Mouse (Mus musculus) T-helper 2 cell (primary cell): Measurements from ENCODE around the gene Twist2.

Experiments
- in situ Hi-C: fragments of 300-600 bp; cut with MboI, MseI; formaldehyde crosslinking; loops from one replicate; pipeline ENCODE4 v1.15.1; 2025; ENCODE audit warnings: high pct_unique_total_duplicates

Gene Twist2

DNA sequence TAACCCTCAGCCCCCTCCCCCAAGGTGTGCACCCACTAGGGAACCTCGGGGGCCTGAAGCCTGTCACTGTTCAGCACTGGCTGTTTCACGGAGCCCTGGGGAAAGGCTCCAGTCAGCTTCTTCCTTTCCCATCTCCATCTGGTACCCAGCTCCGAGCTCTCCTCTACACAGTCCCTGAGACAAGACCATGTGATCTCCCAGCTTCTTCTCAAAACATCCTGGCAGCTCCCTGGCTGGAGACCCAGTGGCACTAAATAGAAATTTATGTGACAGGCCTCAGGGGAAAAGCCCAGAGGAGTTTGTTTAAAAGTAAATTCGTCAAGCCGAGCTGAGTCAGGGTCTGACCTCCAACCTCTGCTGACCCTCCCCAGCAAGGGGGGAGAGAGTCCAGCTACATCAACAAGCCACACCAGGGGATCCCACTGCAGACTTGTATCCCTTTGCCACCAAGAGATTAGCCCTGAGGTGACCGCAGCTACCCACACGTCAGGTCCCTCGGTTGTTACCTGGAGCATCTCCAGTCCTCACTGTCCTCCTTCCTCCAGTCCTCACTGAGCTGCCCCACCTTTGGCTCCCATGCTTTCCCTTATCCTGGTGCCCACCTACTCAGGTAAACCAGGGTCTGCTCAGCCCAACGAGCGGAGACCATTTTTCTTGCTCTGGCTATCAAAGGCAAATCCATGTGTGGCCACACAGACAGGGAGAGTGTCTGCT, 72.5 kb downstream of the Twist2 start:
- in situ Hi-C loops = loop anchor here (5.0 kb wide), 1 partner anchor 351 kb away; no protein-coding TSS in a partner anchor

DNA sequence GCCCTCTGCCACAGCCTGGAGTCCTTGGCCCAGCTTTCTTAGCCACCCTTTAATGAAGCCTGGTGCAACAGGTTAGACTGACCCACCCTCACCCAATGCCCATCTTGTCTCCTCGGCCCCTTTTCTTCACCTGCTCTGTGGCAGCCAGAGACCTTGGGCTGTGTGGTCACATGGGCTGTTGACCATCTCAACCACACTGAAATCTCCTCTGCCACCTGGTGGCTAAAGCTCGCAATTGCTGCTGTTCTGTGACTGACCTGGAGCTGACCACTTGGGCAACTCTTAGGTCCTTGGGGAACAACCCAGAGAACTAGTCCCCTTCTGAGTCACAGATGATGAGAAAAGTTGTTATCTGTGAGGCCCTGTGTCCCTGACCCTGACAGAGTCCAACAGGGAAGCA, 73.4 kb downstream of the Twist2 start:
- in situ Hi-C loops = loop anchor here (5.0 kb wide), 1 partner anchor 352 kb away; no protein-coding TSS in a partner anchor

DNA sequence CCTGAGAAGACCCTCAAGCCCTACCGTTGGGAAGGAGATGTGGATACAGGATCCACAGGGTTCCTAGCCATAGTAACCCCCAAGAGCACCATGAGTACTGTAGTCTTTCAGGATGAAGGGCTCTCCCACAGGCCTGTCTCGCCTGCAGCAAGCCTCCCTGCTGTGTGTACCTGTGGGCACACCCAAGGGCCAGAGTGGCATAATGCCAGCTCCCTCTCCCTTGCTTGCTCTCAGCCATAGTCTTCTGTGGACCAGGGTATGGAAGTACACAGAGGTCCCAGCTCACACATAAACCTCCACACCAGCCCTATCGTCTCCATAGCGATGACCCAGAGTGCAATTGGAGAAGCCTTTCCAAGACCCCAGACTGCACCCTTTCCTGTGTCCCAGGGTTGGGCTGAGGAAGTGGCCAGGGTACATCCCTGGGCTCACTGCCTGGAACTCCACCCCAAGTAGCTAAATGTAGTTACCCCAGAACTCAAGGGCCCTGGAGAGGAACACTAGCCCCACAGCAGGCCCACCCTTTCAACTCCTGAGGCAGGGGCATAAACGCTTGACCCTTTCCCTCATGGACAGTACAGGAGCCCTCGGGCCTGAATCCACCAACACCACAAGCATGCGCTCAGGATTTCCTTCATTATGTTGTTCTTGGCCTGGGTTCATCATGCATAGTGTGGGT, 73.9 kb downstream of the Twist2 start:
- in situ Hi-C loops = no loop called here

DNA sequence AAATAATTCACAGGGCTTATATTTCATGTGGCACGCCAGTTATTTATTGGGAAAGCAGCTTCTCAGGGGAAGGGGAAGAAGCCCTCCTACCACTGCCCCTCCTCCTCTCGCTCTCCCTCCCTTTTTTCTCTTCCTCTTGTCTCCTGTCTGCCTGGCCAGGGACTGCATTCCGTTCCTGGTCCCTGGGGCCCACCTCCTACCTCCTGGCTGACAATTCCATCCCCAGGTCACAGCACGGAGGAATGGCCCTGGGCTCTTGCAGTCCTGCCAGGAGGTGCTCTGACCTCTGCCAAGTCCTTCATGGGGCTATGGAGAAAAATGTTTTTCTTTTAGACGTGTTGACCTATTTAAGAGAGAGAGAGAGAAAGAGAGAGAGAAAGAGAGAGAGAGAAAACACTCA, 77.4 kb downstream of the Twist2 start:
- in situ Hi-C loops = no loop called here

DNA sequence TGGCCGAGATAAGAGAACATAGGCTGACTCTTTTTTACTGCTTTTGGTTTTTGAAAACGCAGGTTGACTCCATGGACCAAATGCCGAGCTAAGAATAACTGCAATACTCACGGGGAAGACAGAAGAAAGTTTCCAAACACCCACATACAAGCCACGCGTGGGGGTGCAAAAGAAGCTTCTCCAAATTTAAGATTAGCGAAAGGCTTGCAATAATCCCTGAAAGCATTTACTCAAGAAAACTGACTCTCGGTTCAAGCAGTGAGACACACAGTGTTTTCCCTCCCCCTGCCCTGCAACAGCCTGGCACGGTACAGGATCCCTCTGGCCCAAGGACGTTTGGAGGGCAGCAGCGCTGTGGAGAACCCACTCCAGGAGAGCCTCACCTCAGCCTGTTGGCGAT, 78.9 kb downstream of the Twist2 start:
- in situ Hi-C loops = no loop called here

DNA sequence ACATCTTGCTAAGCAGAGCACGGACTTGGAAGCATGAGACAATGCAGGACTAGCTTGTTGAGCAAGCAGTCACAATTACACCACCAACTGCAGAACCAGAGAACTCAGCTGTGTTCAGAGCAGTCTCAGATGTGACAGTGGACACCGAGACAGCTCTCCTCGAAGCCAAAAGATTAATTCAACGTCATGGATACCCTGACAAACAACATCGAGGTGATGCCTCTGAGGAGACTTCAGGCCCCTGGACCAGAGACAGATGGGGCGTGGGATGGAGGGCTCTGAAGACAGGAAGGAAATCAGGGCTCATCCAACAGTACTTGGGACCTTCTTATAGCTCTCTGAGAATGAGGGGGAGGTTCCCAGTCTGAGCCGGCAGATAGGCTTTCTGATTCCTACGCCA, 79.6 kb downstream of the Twist2 start:
- in situ Hi-C loops = no loop called here

DNA sequence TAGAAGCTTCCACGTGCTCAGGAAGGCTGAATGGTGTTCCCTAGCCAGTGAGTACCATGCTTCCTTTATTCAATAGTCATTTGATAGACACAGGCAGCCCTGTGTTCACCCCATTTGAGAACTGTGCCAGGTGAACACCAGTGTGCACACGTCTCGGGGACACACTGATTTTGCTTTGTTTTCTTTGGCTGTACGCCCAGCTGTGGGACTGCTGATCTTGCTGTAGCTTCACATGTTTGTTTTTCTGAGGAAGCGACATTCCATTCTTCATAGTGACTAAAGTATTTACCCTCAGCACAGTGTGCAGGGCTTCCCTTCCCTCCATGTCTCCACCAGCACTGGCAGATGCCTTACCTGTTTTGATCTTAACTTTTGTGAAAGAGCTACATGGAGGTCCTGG, 81.9 kb downstream of the Twist2 start:
- in situ Hi-C loops = no loop called here

DNA sequence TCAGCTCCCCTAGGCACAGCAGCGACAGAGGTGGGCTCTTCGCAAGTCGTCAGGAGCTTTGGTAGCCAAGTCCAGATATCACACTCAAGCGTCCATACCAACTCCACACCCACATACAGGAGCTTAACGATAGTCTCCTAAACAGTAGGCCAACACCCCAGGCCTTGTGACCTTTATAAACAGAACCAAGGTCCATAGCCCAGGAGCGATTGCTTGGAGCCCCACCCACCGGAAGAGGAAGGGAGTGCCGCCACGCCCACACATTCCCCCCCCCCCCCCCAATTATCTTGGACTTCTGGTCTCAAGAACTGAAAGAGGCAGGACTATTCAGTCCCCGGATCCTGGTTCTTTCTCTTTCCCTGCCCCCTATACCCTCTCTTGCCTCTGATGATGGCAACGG, 92.3 kb downstream of the Twist2 start:
- in situ Hi-C loops = no loop called here

DNA sequence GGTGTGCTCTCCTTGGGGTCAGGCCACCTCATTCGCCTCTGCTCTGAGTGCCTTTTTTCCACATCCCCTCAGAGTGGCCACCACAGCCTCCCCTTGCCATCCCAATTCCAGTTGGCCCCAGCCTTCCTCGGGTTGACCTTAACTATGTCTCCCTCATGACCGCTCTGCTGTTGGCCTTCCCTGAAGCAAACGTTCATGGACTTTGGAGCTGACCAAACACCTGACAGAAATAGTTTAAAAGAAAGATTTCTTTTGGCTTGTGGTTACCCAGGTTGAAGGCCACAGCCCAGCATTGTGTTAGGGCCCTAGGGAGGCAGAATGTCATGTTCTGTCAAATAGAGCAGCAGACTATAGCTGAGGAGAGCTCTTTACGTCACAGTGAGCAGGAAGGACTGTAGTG, 93.0 kb downstream of the Twist2 start:
- in situ Hi-C loops = no loop called here

DNA sequence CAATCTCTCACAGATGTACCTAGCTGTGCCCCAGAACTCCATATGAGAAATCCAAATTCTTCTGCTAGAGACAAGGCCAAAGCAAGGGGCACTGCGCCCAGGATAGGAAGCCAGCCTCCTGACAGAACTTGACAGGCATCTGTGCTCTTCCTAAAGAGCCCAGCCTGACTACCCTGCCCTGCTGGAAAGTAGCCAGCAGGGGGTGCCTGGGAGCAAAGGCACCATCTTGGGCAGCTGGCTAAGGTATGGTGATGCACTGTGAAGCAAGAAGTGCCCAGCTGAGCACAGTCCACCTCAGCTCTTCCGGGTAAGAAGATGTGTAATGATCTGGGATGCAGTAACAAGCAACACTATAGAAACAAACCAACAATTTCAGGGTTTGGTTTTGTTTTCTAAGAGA, 95.8 kb downstream of the Twist2 start:
- in situ Hi-C loops = no loop called here
